Comparison of ENCODE assay signal across 25 mouse cellular contexts in the genomic region with DNA sequence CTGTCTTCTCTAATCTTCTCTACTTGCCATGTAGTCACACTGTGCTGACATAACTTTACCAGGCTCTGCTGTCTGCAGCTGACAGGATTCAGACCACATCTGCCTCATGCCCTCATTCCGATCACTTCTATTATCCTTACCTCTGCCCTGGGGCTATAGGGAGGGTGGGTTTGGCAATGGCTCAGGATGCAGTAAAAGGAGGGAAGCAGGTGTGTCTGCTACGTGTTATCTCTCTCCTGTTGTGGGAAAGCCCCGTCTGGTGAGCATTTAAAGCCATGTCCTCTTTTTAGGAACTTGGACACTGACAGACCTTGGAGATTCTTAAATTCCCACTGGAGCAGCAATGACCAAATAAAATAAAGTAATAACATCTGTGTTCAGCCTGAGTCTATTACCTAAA.
DNase-seq lines count a peak whose midpoint lies in the region; ATAC-seq and TF ChIP-seq lines count a peak whose summit lies in the region.
"Had no signal": no experiment of that assay in that cellular context is flagged by ENCODE, and none has a peak within 500 bp of the region (broad histone marks: within the 10 kb centered on the region; RNA-seq: fewer than 3 reads in every experiment).

No protein-coding gene starts in this region.

- H3K4me1 ChIP-seq in neural tube, embryonic 13.5 days (replicated peaks) = peaks cover 9% of the 10 kb centered on the region; the same call in 1 of the 2 replicates
- 0 out of 2 replicates have a peak, but pooled peaks cover 3% of the 10 kb centered on the region for H3K4me1 ChIP-seq in neural tube, embryonic 15.5 days
- peaks cover 26% of the 10 kb centered on the region for H3K4me1 ChIP-seq in embryonic facial prominence, embryonic 13.5 days
- peaks cover 13% of the 10 kb centered on the region for H3K4me1 ChIP-seq in limb, embryonic 14.5 days (ENCODE audit: control insufficient read depth, insufficient read depth, low read length)
- H3K4me1 ChIP-seq: forebrain, embryonic 15.5 days; heart, embryonic 13.5 days; liver, embryonic 15.5 days; lung, embryonic 15.5 days had no signal

- H3K9me3 ChIP-seq in neural tube, embryonic 13.5 days = no peaks in the 10 kb centered on the region
- H3K9me3 ChIP-seq in neural tube, embryonic 15.5 days (replicated peaks) = no peaks in the 10 kb centered on the region
- no peaks in the 10 kb centered on the region for H3K9me3 ChIP-seq in embryonic facial prominence, embryonic 13.5 days
- no peaks in the 10 kb centered on the region for H3K9me3 ChIP-seq in limb, embryonic 14.5 days (ENCODE audit: control insufficient read depth, low read length)
- H3K9me3 ChIP-seq: forebrain, embryonic 15.5 days; heart, embryonic 13.5 days; liver, embryonic 15.5 days; lung, embryonic 15.5 days had no signal

- H3K36me3 ChIP-seq in neural tube, embryonic 13.5 days = no peaks in the 10 kb centered on the region
- no peaks in the 10 kb centered on the region for H3K36me3 ChIP-seq in neural tube, embryonic 15.5 days
- H3K36me3 ChIP-seq in embryonic facial prominence, embryonic 13.5 days = no peaks in the 10 kb centered on the region
- no peaks in the 10 kb centered on the region for H3K36me3 ChIP-seq in limb, embryonic 14.5 days (ENCODE audit: control insufficient read depth, insufficient read depth, low read length)
- H3K36me3 ChIP-seq: forebrain, embryonic 15.5 days; heart, embryonic 13.5 days; liver, embryonic 15.5 days; lung, embryonic 15.5 days had no signal

- ATAC-seq in neural tube, embryonic 13.5 days (ENCODE audit: low read depth) = peak; percentile 50; the same call in 1 of the 2 replicates
- ATAC-seq in neural tube, embryonic 15.5 days (ENCODE audit: low FRiP score) = no peak
- no peak for ATAC-seq in embryonic facial prominence, embryonic 13.5 days (ENCODE audit: insufficient number of reproducible peaks, insufficient read depth, low FRiP score, low TSS enrichment, low read depth)
- ATAC-seq in limb, embryonic 14.5 days (ENCODE audit: low FRiP score, low read depth) = peak; percentile 66
- ATAC-seq: forebrain, embryonic 15.5 days; hindbrain, postnatal 0 days; intestine, embryonic 16.5 days had no signal

- no peak overlapping the region for H3K9ac ChIP-seq in neural tube, embryonic 13.5 days
- H3K9ac ChIP-seq in neural tube, embryonic 15.5 days (replicated peaks) = no peak overlapping the region
- no peak overlapping the region for H3K9ac ChIP-seq in embryonic facial prominence, embryonic 13.5 days
- no peak overlapping the region for H3K9ac ChIP-seq in limb, embryonic 14.5 days (ENCODE audit: low read depth, low read length, severe bottlenecking)
- H3K9ac ChIP-seq: forebrain, embryonic 15.5 days; heart, embryonic 13.5 days; liver, embryonic 15.5 days; lung, embryonic 15.5 days had no signal

- no peak overlapping the region for H3K4me2 ChIP-seq in neural tube, embryonic 13.5 days
- no peak overlapping the region for H3K4me2 ChIP-seq in neural tube, embryonic 15.5 days
- H3K4me2 ChIP-seq in embryonic facial prominence, embryonic 13.5 days = no peak overlapping the region
- no peak overlapping the region for H3K4me2 ChIP-seq in limb, embryonic 14.5 days (replicated peaks; ENCODE audit: low read depth, low read length, severe bottlenecking)
- H3K4me2 ChIP-seq: forebrain, embryonic 15.5 days; heart, embryonic 13.5 days; liver, embryonic 15.5 days; lung, embryonic 15.5 days had no signal

- no peaks in the 10 kb centered on the region for H3K27me3 ChIP-seq in neural tube, embryonic 13.5 days
- no peaks in the 10 kb centered on the region for H3K27me3 ChIP-seq in neural tube, embryonic 15.5 days (replicated peaks)
- H3K27me3 ChIP-seq in embryonic facial prominence, embryonic 13.5 days = no peaks in the 10 kb centered on the region
- no peaks in the 10 kb centered on the region for H3K27me3 ChIP-seq in limb, embryonic 14.5 days (ENCODE audit: control insufficient read depth, insufficient read depth, low read length)
- H3K27me3 ChIP-seq: forebrain, embryonic 15.5 days; heart, embryonic 13.5 days; liver, embryonic 15.5 days; lung, embryonic 15.5 days had no signal

- TF ChIP-seq POLR2A in limb, embryonic 14.5 days (IDR thresholded peaks at IDR 0.05; ENCODE audit: borderline replicate concordance, extremely low read depth, insufficient read depth, insufficient read length) = no peak

- H3K4me3 ChIP-seq in neural tube, embryonic 13.5 days = no peak overlapping the region
- no peak overlapping the region for H3K4me3 ChIP-seq in neural tube, embryonic 15.5 days (replicated peaks)
- H3K4me3 ChIP-seq in embryonic facial prominence, embryonic 13.5 days = no peak overlapping the region
- no peak overlapping the region for H3K4me3 ChIP-seq in limb, embryonic 14.5 days (replicated peaks; ENCODE audit: low read length)
- H3K4me3 ChIP-seq in left cerebral cortex, adult 2 months = no peak overlapping the region
- H3K4me3 ChIP-seq: forebrain, embryonic 15.5 days; heart, embryonic 13.5 days; liver, embryonic 15.5 days; lung, embryonic 15.5 days had no signal

- no peak for TF ChIP-seq CTCF in left cerebral cortex, adult 2 months (IDR thresholded peaks at IDR 0.05)

- WGBS in neural tube, embryonic 13.5 days = 20% methylated on average over 3 of the region's 3 CpGs
- WGBS in neural tube, embryonic 15.5 days = 26% methylated on average over 3 of the region's 3 CpGs
- 8% methylated on average over 3 of the region's 3 CpGs for WGBS in embryonic facial prominence, embryonic 13.5 days
- WGBS in limb, embryonic 14.5 days = 3% methylated on average over 3 of the region's 3 CpGs

- DNase-seq in ES-CJ7 (ENCODE audit: low read depth, low spot score) = peak; percentile 16
- peak; percentile 10 for DNase-seq in limb, embryonic 14.5 days (ENCODE audit: low spot score)
- DNase-seq in left cerebral cortex, adult 2 months (ENCODE audit: extremely low spot score in 1 of 2, low spot score in 2 of 2) = no peak
- no peak for DNase-seq in urinary bladder, postnatal 4 days (ENCODE audit: low spot score in 2 of 2)
- DNase-seq in lung, postnatal 36 days = no peak
- DNase-seq: adrenal gland, adult 8-10 months; cerebellum, adult 8-10 months; gastrocnemius, postnatal 25 days; heart, postnatal 14 days; kidney, postnatal 25 days; layer of hippocampus, postnatal 36 days; liver; lung, postnatal 4 days; midbrain, embryonic 14.5 days; right cerebral cortex, postnatal 25 days; thymus, adult 2 months had no signal

- H3K27ac ChIP-seq in neural tube, embryonic 13.5 days (replicated peaks) = no peak overlapping the region
- H3K27ac ChIP-seq in neural tube, embryonic 15.5 days (replicated peaks) = no peak overlapping the region
- peak overlapping the region; percentile 28; the same call in 1 of the 2 replicates for H3K27ac ChIP-seq in embryonic facial prominence, embryonic 13.5 days
- no peak overlapping the region for H3K27ac ChIP-seq in limb, embryonic 14.5 days (replicated peaks; ENCODE audit: low read depth, low read length)
- H3K27ac ChIP-seq in left cerebral cortex, adult 2 months = no peak overlapping the region
- H3K27ac ChIP-seq: forebrain, embryonic 15.5 days; heart, embryonic 13.5 days; hindbrain, postnatal 0 days; liver, embryonic 15.5 days; lung, embryonic 15.5 days had no signal

- intact Hi-C loops in left cerebral cortex, adult 2 months (cut with DNase I) = no loop called here

Comparison
In these comparisons a context has a peak if more than half of its experiments do, and no peak if none do; other contexts are left out.
1. ATAC-seq: peak in neural tube, embryonic 13.5 days (single experiment) and limb, embryonic 14.5 days (single experiment); none in neural tube, embryonic 15.5 days (single experiment) and embryonic facial prominence, embryonic 13.5 days (single experiment).
2. DNase-seq: peak in ES-CJ7 (single experiment) and limb, embryonic 14.5 days (single experiment); none in left cerebral cortex, adult 2 months (0 of 2), urinary bladder, postnatal 4 days (0 of 2) and lung, postnatal 36 days (single experiment).